Mouse (Mus musculus) hindbrain, embryonic 15.5 days (tissue): ENCODE results near the gene Cript. TPM values are rescaled to one million over a fixed set of nuclear protein-coding genes. Genes with fewer than 3 reads are reported as not detected.
A peak's percentile ranks its signal among the peaks of the same experiment; 100 is the strongest.

Experiments
- ATAC-seq: fragments of 200-750 bp; cut with Nextera tagmentation; 2 replicates; pipeline ENCODE4 v1.8.0; 2017; ENCODE audit warnings: low read depth, moderate number of reproducible peaks, moderate TSS enrichment; ENCODE audit not compliant: low FRiP score
- H3K27ac ChIP-seq: fragments of 300-500 bp; sonication (generic); replicated peaks from 2 replicates; pipeline ENCODE4 v1.5.1; 2015; ENCODE audit warnings: mild to moderate bottlenecking, inconsistent platforms
- H3K27me3 ChIP-seq: fragments of 300-500 bp; sonication (generic); 2 replicates; pipeline ENCODE4 v1.6.1; 2015; ENCODE audit warnings: control low read depth, inconsistent platforms
- H3K36me3 ChIP-seq: fragments of 300-500 bp; sonication (generic); 2 replicates; pipeline ENCODE4 v1.6.1; 2015; ENCODE audit warnings: control low read depth, inconsistent platforms
- H3K4me1 ChIP-seq: fragments of 300-500 bp; sonication (generic); replicated peaks from 2 replicates; pipeline ENCODE4 v1.6.1; 2015; ENCODE audit warnings: control low read depth, inconsistent platforms
- H3K4me2 ChIP-seq: fragments of 300-500 bp; sonication (generic); 2 replicates; pipeline ENCODE4 v1.6.1; 2015; ENCODE audit warnings: moderate library complexity, mild to moderate bottlenecking, inconsistent platforms
- H3K4me3 ChIP-seq: fragments of 300-500 bp; sonication (generic); 2 replicates; pipeline ENCODE4 v1.5.1; 2015; ENCODE audit warnings: mild to moderate bottlenecking, inconsistent platforms
- H3K9ac ChIP-seq: fragments of 300-500 bp; sonication (generic); 2 replicates; pipeline ENCODE4 v1.6.1; 2015; ENCODE audit warnings: inconsistent platforms
- H3K9me3 ChIP-seq: fragments of 300-500 bp; sonication (generic); 2 replicates; pipeline ENCODE4 v1.6.1; 2016; ENCODE audit warnings: control low read depth, inconsistent platforms
- WGBS: fragments of 180-500 bp; shearing (Covaris S2); methylation state at CpG from one replicate; pipeline ENCODE4 v1.1.7; 2015; 5-methylcytosine and 5-hydroxymethylcytosine counted together
- polyA plus RNA-seq: library from polyadenylated mRNA; unstranded; fragments of >200 nt; fragmentation: Nextera tagmentation; extraction: Ambion mirVana; gene quantifications from 2 replicates; pipeline ENCODE4 v1.2.1, GENCODE M21; 2015

The Cript gene
- polyA plus RNA-seq, 1 experiment from 2014 or later = 192 TPM

DNA sequence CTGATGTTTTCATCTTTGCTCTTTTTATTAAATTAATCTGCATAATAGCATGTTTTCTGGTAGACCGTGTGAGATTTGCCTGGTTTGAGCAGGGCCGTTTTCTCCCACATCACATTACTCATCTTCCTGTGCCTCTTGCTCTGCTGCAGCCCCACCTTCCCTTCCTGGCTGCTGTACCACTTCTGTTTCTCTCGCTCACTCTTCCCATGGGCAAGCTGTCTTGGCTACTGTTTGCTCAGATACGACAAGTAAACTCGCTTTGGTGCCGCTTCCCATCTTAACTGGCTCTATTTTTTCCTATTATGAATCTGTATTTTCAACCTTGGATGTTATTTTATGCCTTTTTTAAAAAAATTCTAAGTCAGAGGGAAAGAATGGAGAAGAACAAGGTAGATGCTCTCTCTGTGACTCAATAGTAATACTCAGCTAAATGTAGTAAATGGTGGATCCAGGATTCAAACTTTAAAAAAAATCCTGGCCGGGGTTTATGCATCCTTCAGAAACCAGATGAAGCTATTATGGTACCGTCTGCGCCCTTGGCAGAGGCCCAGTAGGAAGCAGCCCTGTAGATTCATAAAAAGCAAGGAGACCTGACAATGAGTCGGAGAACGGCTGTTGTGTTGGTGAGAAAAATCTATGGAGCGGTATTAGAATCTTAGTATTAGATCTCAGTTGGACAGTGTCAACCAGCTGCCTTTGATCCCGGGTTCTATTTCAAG lies 13.9 kb upstream of the Cript start:
- Histone ChIP-seq H3K4me1 (no peaks in the 10 kb centered on the region), H3K9me3 (no peaks in the 10 kb centered on the region), H3K9ac (no peak overlapping the region), H3K4me3 (no peak overlapping the region), H3K27ac (0 out of 2 replicates have a peak overlapping the region, but pooled peaks have one; percentile 25), H3K27me3 (no peaks in the 10 kb centered on the region), H3K4me2 (no peak overlapping the region), H3K36me3 (peaks cover 8% of the 10 kb centered on the region)
- no peak for ATAC-seq
- 71% methylated on average over 13 of the region's 13 CpGs for WGBS

DNA sequence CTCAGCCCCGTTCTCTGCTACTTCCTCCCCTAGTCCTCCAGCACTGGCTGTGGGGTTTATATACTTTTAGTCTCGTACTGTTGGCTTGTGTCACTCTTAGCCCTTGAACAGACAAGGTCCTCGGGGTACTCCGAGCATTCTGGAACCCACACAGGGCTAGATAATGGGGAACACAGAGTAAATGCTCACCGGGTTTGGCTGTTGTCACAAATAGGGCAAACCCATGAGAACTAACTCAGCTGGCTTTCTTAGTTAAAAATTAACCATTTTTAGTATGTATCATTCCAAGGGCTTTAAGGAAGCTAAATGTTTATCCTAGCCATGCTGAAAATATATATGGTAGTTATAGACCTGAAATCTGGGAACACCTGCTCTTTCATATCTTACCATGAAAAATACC lies 5.7 kb upstream of the Cript start:
- 93% methylated on average over 5 of the region's 5 CpGs for WGBS
- no peak for ATAC-seq
- H3K9ac ChIP-seq = no peak overlapping the region
- peaks cover 7% of the 10 kb centered on the region for H3K4me1 ChIP-seq
- H3K27me3 ChIP-seq = no peaks in the 10 kb centered on the region
- H3K27ac ChIP-seq = no peak overlapping the region
- H3K9me3 ChIP-seq = no peaks in the 10 kb centered on the region
- 0 out of 2 replicates have a peak, but pooled peaks cover 4% of the 10 kb centered on the region for H3K36me3 ChIP-seq
- no peak overlapping the region for H3K4me3 ChIP-seq
- no peak overlapping the region for H3K4me2 ChIP-seq

DNA sequence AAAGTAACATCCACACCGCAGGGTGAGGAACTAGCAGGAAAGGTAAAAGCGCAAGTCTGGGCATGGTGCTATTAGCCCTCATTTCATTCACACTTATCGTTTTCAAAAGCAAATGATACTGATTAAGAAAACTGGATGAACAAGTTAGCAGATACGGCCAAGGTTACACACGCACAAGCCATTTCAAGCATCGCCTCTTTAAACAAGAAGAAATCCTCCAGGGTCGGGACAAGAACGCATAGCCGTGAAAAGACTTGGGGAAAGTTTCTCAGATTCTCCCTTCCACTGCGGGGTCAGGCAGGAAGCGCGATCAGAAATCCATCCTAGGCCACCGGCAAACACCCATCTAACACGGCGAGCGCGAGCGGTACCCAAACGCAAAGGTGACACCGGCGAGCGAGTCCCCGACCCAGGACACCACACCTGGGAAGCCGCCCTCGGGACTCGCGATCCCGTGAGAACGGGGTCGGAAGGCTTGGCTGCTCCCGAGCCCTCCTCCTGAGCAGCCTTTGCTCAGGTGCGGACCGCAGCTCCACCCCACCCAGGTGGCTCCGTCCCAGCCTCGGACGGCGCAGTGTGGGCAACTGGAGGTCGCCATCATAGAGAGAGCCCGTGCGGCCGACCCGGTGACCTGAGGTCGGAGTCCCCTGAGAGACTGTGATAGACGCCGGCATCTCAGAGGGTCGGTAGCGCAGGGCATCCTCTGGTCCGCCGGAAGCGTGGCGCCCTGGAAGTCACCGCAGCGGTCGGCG lies 683 bp upstream of the Cript start:
- Histone ChIP-seq H3K9ac (peak overlapping the region; percentile 44), H3K36me3 (peaks cover 16% of the 10 kb centered on the region), H3K9me3 (no peaks in the 10 kb centered on the region), H3K27me3 (no peaks in the 10 kb centered on the region), H3K4me2 (peak overlapping the region; percentile 84), H3K27ac (no peak overlapping the region), H3K4me3 (peak overlapping the region; percentile 53), H3K4me1 (peaks cover 20% of the 10 kb centered on the region)
- under 1% methylated on average over 55 of the region's 55 CpGs for WGBS
- ATAC-seq = peak; percentile 79; the same call in 1 of the 2 replicates

DNA sequence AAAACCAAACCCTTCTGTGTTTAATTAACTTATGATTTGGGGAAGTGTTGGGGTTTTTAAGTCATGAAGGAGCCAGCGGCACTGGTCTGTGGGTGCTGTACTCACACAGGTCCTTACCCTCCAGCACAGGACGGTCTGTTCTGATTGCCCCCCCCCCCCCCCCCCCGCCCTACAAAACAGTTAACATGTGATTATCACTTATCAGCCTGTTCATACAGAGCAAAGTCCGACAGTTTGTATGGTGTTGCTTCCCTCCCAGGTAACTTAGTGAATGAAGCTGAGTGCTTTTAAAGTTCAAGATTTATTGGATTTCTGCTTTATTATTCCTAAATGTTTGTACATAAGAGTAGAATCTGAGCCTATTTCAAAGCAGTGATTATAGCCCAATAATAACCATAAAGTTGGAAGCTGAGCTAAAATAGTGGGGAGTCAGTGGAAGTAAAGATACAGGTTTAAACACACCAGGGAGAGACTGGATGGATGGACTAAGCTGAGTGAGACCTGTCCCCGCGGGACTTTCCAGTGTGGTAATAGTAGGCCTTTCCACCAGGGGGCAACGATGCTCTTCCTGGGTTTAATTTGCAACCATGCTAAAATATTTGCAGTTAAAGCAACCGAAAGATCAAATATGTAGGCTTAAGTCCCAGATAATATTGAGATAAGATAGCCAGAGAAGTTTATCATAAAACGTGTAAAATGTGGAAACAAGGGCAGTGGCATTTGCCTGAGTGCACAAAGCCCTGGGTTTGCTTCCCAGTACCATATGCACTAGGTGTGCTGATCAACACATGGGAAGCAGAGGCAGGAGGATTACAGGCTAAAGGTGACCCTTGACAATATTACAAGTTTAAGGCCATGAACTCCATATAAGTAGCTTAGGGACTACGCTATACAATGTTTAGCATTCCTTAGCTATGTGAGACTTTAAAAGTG lies 11.1 kb downstream of the Cript start:
- H3K27ac ChIP-seq = no peak overlapping the region
- H3K4me2 ChIP-seq = no peak overlapping the region
- H3K9ac ChIP-seq = no peak overlapping the region
- H3K4me1 ChIP-seq = no peaks in the 10 kb centered on the region
- 66% methylated on average over 10 of the region's 10 CpGs for WGBS
- no peak for ATAC-seq
- H3K27me3 ChIP-seq = no peaks in the 10 kb centered on the region
- no peaks in the 10 kb centered on the region for H3K9me3 ChIP-seq
- peaks cover 25% of the 10 kb centered on the region; the same call in 1 of the 2 replicates for H3K36me3 ChIP-seq
- no peak overlapping the region for H3K4me3 ChIP-seq

DNA sequence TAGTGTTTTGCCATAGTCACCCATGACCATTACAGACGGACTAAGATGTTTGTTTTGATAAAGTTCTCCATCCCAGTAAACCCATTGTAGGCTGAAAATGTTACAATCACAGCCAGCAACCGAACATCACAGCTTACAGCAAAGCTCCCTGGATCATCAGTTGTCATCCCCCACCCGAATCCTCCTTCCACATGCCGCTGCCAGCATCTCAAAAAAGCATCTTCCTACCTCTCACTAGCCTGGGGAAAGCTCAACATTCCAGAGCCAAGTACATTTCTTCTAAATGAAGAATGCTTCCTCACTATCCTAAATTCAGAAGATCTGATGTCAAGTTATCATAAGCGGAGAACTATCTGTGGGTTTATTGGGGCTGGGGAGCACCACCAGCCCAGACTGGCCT lies 13.1 kb downstream of the Cript start:
- no peaks in the 10 kb centered on the region for H3K4me1 ChIP-seq
- no peak for ATAC-seq
- no peak overlapping the region for H3K4me3 ChIP-seq
- no peaks in the 10 kb centered on the region for H3K9me3 ChIP-seq
- H3K4me2 ChIP-seq = no peak overlapping the region
- no peak overlapping the region for H3K9ac ChIP-seq
- H3K27me3 ChIP-seq = no peaks in the 10 kb centered on the region
- peaks cover 17% of the 10 kb centered on the region; the same call in 1 of the 2 replicates for H3K36me3 ChIP-seq
- WGBS = 92% methylated on average over 5 of the region's 5 CpGs
- no peak overlapping the region for H3K27ac ChIP-seq

DNA sequence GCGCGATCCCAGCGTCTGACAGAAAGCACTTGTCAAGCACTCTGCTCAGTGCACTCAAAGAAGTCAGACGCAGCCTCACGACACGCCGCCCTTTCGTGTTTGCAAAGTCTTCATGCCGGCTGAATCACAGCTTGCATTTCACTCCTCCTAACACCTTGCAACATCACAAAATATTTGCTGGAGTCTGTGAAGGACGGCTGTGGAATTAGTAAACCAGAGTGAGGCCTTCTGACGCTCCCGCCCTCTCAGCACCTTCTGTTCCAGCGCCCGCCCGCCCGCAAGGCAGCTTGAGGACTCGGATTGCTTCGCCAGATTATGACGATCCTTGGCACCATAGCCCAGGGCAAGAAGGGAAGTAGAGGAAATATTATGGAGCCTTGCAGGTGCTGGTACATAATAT lies 16.4 kb downstream of the Cript start:
- Histone ChIP-seq H3K4me3 (no peak overlapping the region), H3K4me1 (peaks cover 2% of the 10 kb centered on the region; the same call in 1 of the 2 replicates), H3K36me3 (peaks cover 10% of the 10 kb centered on the region; the same call in 1 of the 2 replicates), H3K27me3 (no peaks in the 10 kb centered on the region), H3K9ac (no peak overlapping the region), H3K4me2 (no peak overlapping the region), H3K27ac (no peak overlapping the region), H3K9me3 (no peaks in the 10 kb centered on the region)
- WGBS = 72% methylated on average over 19 of the region's 19 CpGs
- ATAC-seq = no peak

DNA sequence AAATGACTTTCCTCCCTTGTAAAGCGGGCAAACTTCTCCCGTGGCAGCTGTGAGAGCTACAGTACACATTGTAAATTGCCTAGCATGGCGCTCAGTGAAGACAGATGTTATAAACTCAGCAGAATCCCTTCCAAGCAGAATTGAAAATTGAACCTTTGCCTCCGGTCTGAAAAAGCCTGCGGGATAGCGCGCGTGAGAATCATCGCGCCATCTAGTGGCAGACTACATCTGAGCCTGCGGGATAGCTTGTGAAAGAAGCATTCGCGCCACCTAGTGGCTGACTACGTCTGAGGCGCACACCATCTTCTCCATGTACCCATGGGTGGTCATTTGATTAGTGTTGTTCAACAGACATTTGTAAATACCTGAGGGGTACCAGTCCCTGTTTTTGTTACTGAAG lies 19.0 kb downstream of the Cript start:
- Histone ChIP-seq H3K9ac (no peak overlapping the region), H3K36me3 (no peaks in the 10 kb centered on the region), H3K27me3 (no peaks in the 10 kb centered on the region), H3K27ac (no peak overlapping the region), H3K4me3 (no peak overlapping the region), H3K4me2 (no peak overlapping the region), H3K4me1 (peaks cover 2% of the 10 kb centered on the region; the same call in 1 of the 2 replicates), H3K9me3 (no peaks in the 10 kb centered on the region)
- WGBS = under 1% methylated on average over 15 of the region's 15 CpGs
- peak; percentile 81 for ATAC-seq

DNA sequence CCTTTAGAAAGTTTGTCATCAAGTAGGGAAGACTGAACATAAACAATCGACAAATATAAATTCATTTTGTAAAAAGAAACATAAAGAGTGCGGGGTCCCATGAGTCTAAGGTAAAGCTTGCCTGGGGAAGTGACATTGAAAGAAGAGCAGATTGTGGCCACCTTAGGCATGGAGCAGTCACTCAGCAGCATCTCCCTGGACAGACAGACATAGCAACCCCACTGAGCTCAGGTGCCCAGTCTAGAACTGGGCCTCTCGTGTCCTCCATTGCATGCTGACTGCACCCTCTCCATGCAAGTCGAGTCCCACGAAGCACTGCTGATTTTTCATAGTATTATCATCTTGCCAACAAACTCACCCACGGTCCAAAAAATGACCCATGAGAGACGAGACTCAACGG lies 19.4 kb downstream of the Cript start:
- H3K36me3 ChIP-seq = no peaks in the 10 kb centered on the region
- ATAC-seq = peak; percentile 43; the same call in 1 of the 2 replicates

DNA sequence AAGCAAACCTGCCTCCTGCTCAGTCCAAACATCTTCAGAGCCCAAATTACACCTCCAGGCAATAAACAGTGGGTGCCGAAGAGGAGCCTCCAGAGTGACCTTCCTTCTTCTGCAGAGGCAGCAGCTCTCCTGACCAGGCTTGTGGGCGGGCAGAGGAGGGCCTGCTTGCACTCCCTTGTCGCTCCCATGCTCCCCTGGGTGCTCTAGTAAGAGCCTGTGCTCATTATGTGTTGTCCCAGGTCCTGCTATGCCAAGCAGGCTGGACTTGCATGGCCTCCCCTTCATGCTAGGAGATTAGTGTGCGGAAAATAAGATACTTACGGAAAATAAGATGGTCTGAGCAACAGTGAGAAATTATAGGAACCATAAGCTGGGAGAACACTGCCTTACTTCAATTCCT lies 24.3 kb downstream of the Cript start:
- H3K9me3 ChIP-seq = no peaks in the 10 kb centered on the region
- no peak overlapping the region for H3K9ac ChIP-seq
- no peak overlapping the region for H3K4me2 ChIP-seq
- H3K27me3 ChIP-seq = no peaks in the 10 kb centered on the region
- no peak for ATAC-seq
- H3K27ac ChIP-seq = no peak overlapping the region
- 65% methylated on average over 5 of the region's 5 CpGs for WGBS
- H3K4me1 ChIP-seq = no peaks in the 10 kb centered on the region
- H3K4me3 ChIP-seq = no peak overlapping the region
- no peaks in the 10 kb centered on the region for H3K36me3 ChIP-seq

More for the DNA sequence above, 19.4 kb downstream of the Cript start:
- no peak overlapping the region for H3K9ac ChIP-seq
- no peaks in the 10 kb centered on the region for H3K9me3 ChIP-seq
- H3K27me3 ChIP-seq = no peaks in the 10 kb centered on the region
- H3K4me3 ChIP-seq = no peak overlapping the region
- no peak overlapping the region for H3K27ac ChIP-seq
- H3K4me1 ChIP-seq = peaks cover 2% of the 10 kb centered on the region; the same call in 1 of the 2 replicates
- WGBS = 82% methylated on average over 8 of the region's 8 CpGs
- no peak overlapping the region for H3K4me2 ChIP-seq

DNA sequence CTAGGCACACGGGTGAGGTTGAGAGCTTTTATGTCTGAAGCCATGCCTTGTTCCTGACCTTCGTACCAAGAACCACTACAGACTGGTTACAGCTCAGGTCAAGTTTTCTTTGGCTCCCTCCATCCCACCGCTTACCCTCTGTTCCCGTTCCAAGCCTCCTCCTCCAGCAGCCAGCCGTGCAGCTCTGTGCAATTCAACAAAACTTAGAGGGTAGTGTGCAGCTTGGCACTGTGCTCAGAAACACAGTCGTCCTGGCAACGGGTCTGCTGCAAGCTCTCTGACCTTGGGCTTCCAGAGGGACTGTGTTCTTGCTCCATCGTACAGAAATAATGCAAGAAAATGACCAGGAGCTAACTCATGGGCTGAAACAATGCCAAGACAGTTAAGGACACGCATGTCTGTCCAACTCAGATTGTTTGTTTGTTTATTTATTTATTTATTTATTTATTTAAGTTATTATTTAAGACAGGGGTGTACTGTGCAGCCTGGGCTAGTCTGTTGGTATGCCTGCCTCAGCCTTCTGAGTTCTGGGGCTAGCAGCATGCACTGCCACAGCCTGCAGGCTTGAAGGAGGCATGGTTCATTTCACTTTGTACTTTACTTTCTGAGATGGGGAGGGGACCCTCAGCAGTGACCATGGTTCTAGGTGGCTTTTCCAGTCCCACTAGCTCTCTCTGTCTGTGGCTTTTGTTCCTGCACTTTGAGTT lies 25.3 kb downstream of the Cript start:
- Histone ChIP-seq H3K9me3 (no peaks in the 10 kb centered on the region), H3K4me3 (no peak overlapping the region), H3K36me3 (no peaks in the 10 kb centered on the region), H3K27me3 (no peaks in the 10 kb centered on the region), H3K4me1 (no peaks in the 10 kb centered on the region), H3K27ac (no peak overlapping the region), H3K4me2 (no peak overlapping the region), H3K9ac (no peak overlapping the region)
- peak; percentile 67; the same call in 1 of the 2 replicates for ATAC-seq
- 41% methylated on average over 9 of the region's 9 CpGs for WGBS

DNA sequence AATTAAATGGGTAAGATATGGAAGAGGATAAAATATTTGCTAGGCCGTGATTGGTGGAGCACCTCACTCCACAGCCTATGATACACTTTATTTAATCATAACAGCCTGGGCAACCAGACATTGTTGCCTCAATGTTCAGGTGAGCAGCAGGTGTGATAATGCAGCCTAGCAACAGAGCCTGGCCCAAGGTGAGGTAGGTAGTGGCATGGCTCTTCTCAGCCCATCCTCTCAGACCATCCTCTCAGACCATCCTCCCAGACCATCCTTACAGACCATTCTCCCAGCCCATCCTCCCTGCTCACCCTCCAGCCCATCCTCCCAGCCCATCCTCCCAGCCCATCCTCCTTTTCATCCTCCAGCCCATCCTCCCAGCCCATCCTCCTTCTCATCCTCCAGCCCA lies 26.3 kb downstream of the Cript start:
- H3K4me2 ChIP-seq = no peak overlapping the region
- H3K36me3 ChIP-seq = no peaks in the 10 kb centered on the region
- ATAC-seq = no peak
- H3K9me3 ChIP-seq = no peaks in the 10 kb centered on the region
- H3K27me3 ChIP-seq = no peaks in the 10 kb centered on the region
- no peak overlapping the region for H3K9ac ChIP-seq
- H3K4me1 ChIP-seq = no peaks in the 10 kb centered on the region
- H3K27ac ChIP-seq = no peak overlapping the region
- H3K4me3 ChIP-seq = no peak overlapping the region
- 94% methylated on average over 1 of the region's 1 CpGs for WGBS
